Mouse (Mus musculus): ENCODE results near the gene Dhx30. TPM values are rescaled to one million over a fixed set of nuclear protein-coding genes. Genes with fewer than 3 reads are reported as not detected.

The Dhx30 gene
- polyA plus RNA-seq (2014; fragmentation: Illumina TruSeq; extraction: RNeasy Lipid Tissue Mini Kit (QIAGEN cat#74804); ENCODE audit: low read depth, low replicate concordance), result 24.7 TPM

DNA sequence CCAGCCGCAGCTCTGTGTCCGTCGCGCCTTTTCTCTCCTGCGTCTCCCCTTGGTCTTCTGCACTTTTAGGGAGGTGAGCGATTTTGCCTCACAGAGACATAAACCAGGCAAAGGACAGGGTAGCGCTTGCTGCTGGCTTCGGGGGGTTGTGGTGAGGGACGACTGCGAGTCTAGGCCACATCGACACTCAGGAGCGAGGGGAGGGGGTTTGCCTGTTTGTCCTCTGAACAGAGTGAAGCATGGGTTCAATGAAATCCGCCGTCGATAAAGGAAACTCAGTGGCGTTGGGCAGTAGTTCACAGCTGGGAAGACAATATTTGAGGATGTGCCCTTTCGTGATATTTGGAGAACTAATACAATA, at the start of gene Dhx30:
Gene Dhx30 (minus strand): TSS at position 52 of the 361 bp plus-strand sequence.

DNA sequence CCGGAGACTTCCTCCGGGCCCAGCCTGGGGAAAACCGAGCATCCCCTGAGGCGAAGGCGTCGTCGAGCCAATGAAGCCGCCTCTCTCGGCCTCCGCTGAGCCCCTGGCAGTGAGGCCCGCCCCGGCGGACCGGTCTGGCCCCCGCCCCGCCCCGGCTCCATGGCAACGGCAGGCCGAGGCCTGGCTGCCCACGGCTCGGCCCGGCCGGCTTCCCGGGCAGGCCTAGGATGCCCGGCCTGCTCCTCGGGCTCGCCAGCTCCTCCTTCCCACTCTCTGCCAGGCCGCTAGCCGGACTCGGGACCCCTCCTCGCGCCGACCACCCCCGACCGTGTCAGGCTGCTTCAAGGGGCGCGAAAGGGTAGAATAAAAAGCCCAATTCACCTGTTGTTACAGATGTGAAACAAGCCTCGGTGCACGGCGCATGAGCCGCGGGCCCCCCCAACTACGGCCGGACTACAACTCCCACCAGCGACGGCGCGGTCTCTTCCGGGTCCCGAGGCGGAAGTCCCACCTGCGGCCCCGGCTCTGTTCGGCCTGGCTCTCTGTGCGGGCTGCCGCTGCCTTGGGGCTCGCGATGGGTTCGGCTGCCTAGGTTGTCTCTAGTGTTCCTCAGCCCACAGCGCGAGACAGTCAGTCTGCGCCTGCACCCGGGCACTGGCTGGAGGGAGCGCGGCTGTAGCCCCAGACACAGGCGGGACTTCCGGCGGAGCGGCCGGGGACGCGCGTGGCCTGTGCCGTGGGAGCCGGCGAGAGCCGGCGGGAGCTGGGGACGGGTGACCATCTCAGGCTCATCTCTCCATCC, 452 bp downstream of the Dhx30 start, which contains the start of gene Smarcc1:
Gene Smarcc1 (plus strand): TSS at position 732 of the 802 bp plus-strand sequence.

Other genes starting within 250 kb of the Dhx30 start
- 35.0 TPM for gene Cdc25a, start 242.3 kb downstream of the Dhx30 start, polyA plus RNA-seq (2014; fragmentation: Illumina TruSeq; extraction: RNeasy Lipid Tissue Mini Kit (QIAGEN cat#74804); ENCODE audit: low read depth, low replicate concordance)
- gene Map4, start 186.4 kb downstream of the Dhx30 start, polyA plus RNA-seq (2014; fragmentation: Illumina TruSeq; extraction: RNeasy Lipid Tissue Mini Kit (QIAGEN cat#74804); ENCODE audit: low read depth, low replicate concordance), result 47.9 TPM
- gene Smarcc1, start 122 bp downstream of the Dhx30 start, polyA plus RNA-seq (2014; fragmentation: Illumina TruSeq; extraction: RNeasy Lipid Tissue Mini Kit (QIAGEN cat#74804); ENCODE audit: low read depth, low replicate concordance), result 42.6 TPM
- gene Cspg5, start 126.0 kb upstream of the Dhx30 start, polyA plus RNA-seq (2014; fragmentation: Illumina TruSeq; extraction: RNeasy Lipid Tissue Mini Kit (QIAGEN cat#74804); ENCODE audit: low read depth, low replicate concordance), result 0.54 TPM
- gene Elp6, start 187.3 kb upstream of the Dhx30 start, polyA plus RNA-seq (2014; fragmentation: Illumina TruSeq; extraction: RNeasy Lipid Tissue Mini Kit (QIAGEN cat#74804); ENCODE audit: low read depth, low replicate concordance), result 0.69 TPM
- gene Scap, start 215.5 kb upstream of the Dhx30 start, polyA plus RNA-seq (2014; fragmentation: Illumina TruSeq; extraction: RNeasy Lipid Tissue Mini Kit (QIAGEN cat#74804); ENCODE audit: low read depth, low replicate concordance), result 1.6 TPM

All from sigmoid colon, adult 10 weeks (tissue).